Mouse (Mus musculus) midbrain, embryonic 16.5 days (tissue): Measurements from ENCODE around the gene Kcnip3. TPM values are rescaled to one million over a fixed set of nuclear protein-coding genes. Genes with fewer than 3 reads are reported as not detected.
A peak's percentile ranks its signal among the peaks of the same experiment; 100 is the strongest.

Experiments used
- ATAC-seq: fragments of 200-750 bp; cut with Nextera tagmentation; 2 replicates; pipeline ENCODE4 v1.8.0; 2017; ENCODE audit warnings: moderate TSS enrichment
- H3K27ac ChIP-seq: fragments of 300-500 bp; sonication (generic); 2 replicates; pipeline ENCODE4 v1.5.1; 2014; ENCODE audit warnings: mild to moderate bottlenecking, low read length, mixed read lengths
- H3K27me3 ChIP-seq: fragments of 300-500 bp; sonication (generic); 2 replicates; pipeline ENCODE4 v1.6.1; 2014; ENCODE audit warnings: low read depth, low read length, mixed read lengths; ENCODE audit not compliant: control insufficient read depth, insufficient read depth
- H3K36me3 ChIP-seq: fragments of 300-500 bp; sonication (generic); 2 replicates; pipeline ENCODE4 v1.6.1; 2014; ENCODE audit warnings: mild to moderate bottlenecking, low read length, moderate library complexity, mixed read lengths; ENCODE audit not compliant: control insufficient read depth, insufficient read depth
- H3K4me1 ChIP-seq: fragments of 300-500 bp; sonication (generic); 2 replicates; pipeline ENCODE4 v1.6.1; 2014; ENCODE audit warnings: mild to moderate bottlenecking, low read length, mixed read lengths; ENCODE audit not compliant: control insufficient read depth, insufficient read depth
- H3K4me2 ChIP-seq: fragments of 300-500 bp; sonication (generic); 2 replicates; pipeline ENCODE4 v1.6.1; 2014; ENCODE audit warnings: mild to moderate bottlenecking, low read length, mixed read lengths
- H3K4me3 ChIP-seq: fragments of 300-500 bp; sonication (generic); 2 replicates; pipeline ENCODE4 v1.5.1; 2014; ENCODE audit warnings: low read depth, mild to moderate bottlenecking, low read length, moderate library complexity, mixed read lengths
- H3K9ac ChIP-seq: fragments of 300-500 bp; sonication (generic); 2 replicates; pipeline ENCODE4 v1.6.1; 2014; ENCODE audit warnings: low read depth, low read length, mixed read lengths
- H3K9me3 ChIP-seq: fragments of 300-500 bp; sonication (generic); replicated peaks from 2 replicates; pipeline ENCODE4 v1.6.1; 2014; ENCODE audit warnings: mild to moderate bottlenecking, low read length, mixed read lengths; ENCODE audit not compliant: control insufficient read depth, poor library complexity, severe bottlenecking
- WGBS: fragments of 180-500 bp; shearing (Covaris S2); extraction: QIAGEN DNeasy Blood & Tissue Kit; methylation state at CpG from one replicate; pipeline ENCODE4 v1.1.7; 2014; 5-methylcytosine and 5-hydroxymethylcytosine counted together
- polyA plus RNA-seq: library from polyadenylated mRNA; unstranded; fragments of >200 nt; fragmentation: Nextera tagmentation; extraction: Ambion mirVana; gene quantifications from 2 replicates; pipeline ENCODE4 v1.2.1, GENCODE M21; 2015

Kcnip3 gene
- polyA plus RNA-seq, 1 experiment from 2014 or later, result 13.0 TPM

- under 1% methylated on average over 18 of the region's 18 CpGs for WGBS
- peak overlapping the region; percentile 40 for H3K4me3 ChIP-seq
- H3K4me2 ChIP-seq, result peak overlapping the region; percentile 76
- H3K9ac ChIP-seq, result peak overlapping the region; percentile 72
- H3K27me3 ChIP-seq, result no peaks in the 10 kb centered on the region
- ATAC-seq, result peak; percentile 75
- no peaks in the 10 kb centered on the region for H3K9me3 ChIP-seq
- H3K36me3 ChIP-seq, result no peaks in the 10 kb centered on the region
- H3K4me1 ChIP-seq, result peaks cover 44% of the 10 kb centered on the region
- peak overlapping the region; percentile 85 for H3K27ac ChIP-seq
Observed at GRCm38 (mm10) chr2:127521172-127522005, 505 bp downstream of the Kcnip3 start.

- H3K4me1 ChIP-seq, result peaks cover 44% of the 10 kb centered on the region
- H3K9ac ChIP-seq, result peak overlapping the region; percentile 72
- H3K9me3 ChIP-seq, result no peaks in the 10 kb centered on the region
- ATAC-seq, result no peak
- H3K4me2 ChIP-seq, result peak overlapping the region; percentile 76
- H3K27me3 ChIP-seq, result no peaks in the 10 kb centered on the region
- peak overlapping the region; percentile 40 for H3K4me3 ChIP-seq
- no peaks in the 10 kb centered on the region for H3K36me3 ChIP-seq
- H3K27ac ChIP-seq, result no peak overlapping the region
Observed at GRCm38 (mm10) chr2:127520123-127520522, 1.8 kb downstream of the Kcnip3 start.

- 85% methylated on average over 5 of the region's 5 CpGs for WGBS
Observed at GRCm38 (mm10) chr2:127519308-127519707, 2.6 kb downstream of the Kcnip3 start.

GRCm38 (mm10) chr2:127518831-127519230 lies 3.1 kb downstream of the Kcnip3 start:
- WGBS, result 83% methylated on average over 3 of the region's 3 CpGs
- no peak overlapping the region for H3K9ac ChIP-seq
- no peak for ATAC-seq
- H3K4me3 ChIP-seq, result no peak overlapping the region
- H3K4me1 ChIP-seq, result peaks cover 44% of the 10 kb centered on the region
- peak overlapping the region; percentile 76 for H3K4me2 ChIP-seq
- no peaks in the 10 kb centered on the region for H3K9me3 ChIP-seq
- H3K36me3 ChIP-seq, result no peaks in the 10 kb centered on the region
- no peaks in the 10 kb centered on the region for H3K27me3 ChIP-seq
- H3K27ac ChIP-seq, result no peak overlapping the region

More at GRCm38 (mm10) chr2:127519308-127519707, 2.6 kb downstream of the Kcnip3 start:
- H3K4me1 ChIP-seq, result peaks cover 44% of the 10 kb centered on the region
- ATAC-seq, result no peak
- no peaks in the 10 kb centered on the region for H3K36me3 ChIP-seq
- no peak overlapping the region for H3K27ac ChIP-seq
- H3K27me3 ChIP-seq, result no peaks in the 10 kb centered on the region
- H3K4me3 ChIP-seq, result no peak overlapping the region
- 0 out of 2 replicates have a peak overlapping the region, but pooled peaks have one; percentile 14 for H3K9ac ChIP-seq
- H3K9me3 ChIP-seq, result no peaks in the 10 kb centered on the region
- peak overlapping the region; percentile 76 for H3K4me2 ChIP-seq

GRCm38 (mm10) chr2:127518273-127518672 lies 3.6 kb downstream of the Kcnip3 start:
- ATAC-seq, result no peak
- H3K36me3 ChIP-seq, result no peaks in the 10 kb centered on the region
- H3K9me3 ChIP-seq, result no peaks in the 10 kb centered on the region
- H3K4me2 ChIP-seq, result peak overlapping the region; percentile 76; the same call in 1 of the 2 replicates
- peaks cover 44% of the 10 kb centered on the region for H3K4me1 ChIP-seq
- no peaks in the 10 kb centered on the region for H3K27me3 ChIP-seq
- 0 out of 2 replicates have a peak overlapping the region, but pooled peaks have one; percentile 14 for H3K9ac ChIP-seq
- WGBS, result 30% methylated on average over 3 of the region's 3 CpGs
- no peak overlapping the region for H3K27ac ChIP-seq
- H3K4me3 ChIP-seq, result no peak overlapping the region

- H3K27me3 ChIP-seq, result no peaks in the 10 kb centered on the region
- 68% methylated on average over 8 of the region's 8 CpGs for WGBS
Observed at GRCm38 (mm10) chr2:127517081-127517480, 4.8 kb downstream of the Kcnip3 start.

GRCm38 (mm10) chr2:127514380-127515124 lies 7.3 kb downstream of the Kcnip3 start:
- Histone ChIP-seq H3K4me2 (no peak overlapping the region), H3K27me3 (no peaks in the 10 kb centered on the region), H3K36me3 (no peaks in the 10 kb centered on the region), H3K9me3 (no peaks in the 10 kb centered on the region), H3K27ac (no peak overlapping the region), H3K4me1 (peaks cover 22% of the 10 kb centered on the region), H3K4me3 (no peak overlapping the region), H3K9ac (no peak overlapping the region)
- ATAC-seq, result no peak
- WGBS, result 75% methylated on average over 9 of the region's 9 CpGs

More at GRCm38 (mm10) chr2:127517081-127517480, 4.8 kb downstream of the Kcnip3 start:
- H3K4me3 ChIP-seq, result no peak overlapping the region
- no peaks in the 10 kb centered on the region for H3K36me3 ChIP-seq
- no peak for ATAC-seq
- no peak overlapping the region for H3K27ac ChIP-seq
- no peak overlapping the region for H3K9ac ChIP-seq
- H3K4me1 ChIP-seq, result peaks cover 45% of the 10 kb centered on the region
- no peaks in the 10 kb centered on the region for H3K9me3 ChIP-seq
- no peak overlapping the region for H3K4me2 ChIP-seq

- Histone ChIP-seq H3K27me3 (no peaks in the 10 kb centered on the region), H3K4me1 (peaks cover 11% of the 10 kb centered on the region; the same call in 1 of the 2 replicates), H3K4me2 (no peak overlapping the region), H3K9ac (no peak overlapping the region), H3K9me3 (no peaks in the 10 kb centered on the region), H3K4me3 (no peak overlapping the region), H3K27ac (no peak overlapping the region), H3K36me3 (no peaks in the 10 kb centered on the region)
- 37% methylated on average over 3 of the region's 3 CpGs for WGBS
- no peak for ATAC-seq
Observed at GRCm38 (mm10) chr2:127513244-127513643, 8.7 kb downstream of the Kcnip3 start.
